Mouse (Mus musculus) kidney, postnatal 14 days (tissue): ENCODE measurements around the gene Ceacam18.
"Not testable (repeated sequence)": the region's sequence is repeated elsewhere in the genome, so short reads cannot be mapped to it uniquely, and the experiment has no call there.

Source experiments
- DNase-seq: peaks from one replicate; pipeline ENCODE4 v3.0.0; 2022; ENCODE audit warnings: mixed read lengths

The Ceacam18 gene

DNA sequence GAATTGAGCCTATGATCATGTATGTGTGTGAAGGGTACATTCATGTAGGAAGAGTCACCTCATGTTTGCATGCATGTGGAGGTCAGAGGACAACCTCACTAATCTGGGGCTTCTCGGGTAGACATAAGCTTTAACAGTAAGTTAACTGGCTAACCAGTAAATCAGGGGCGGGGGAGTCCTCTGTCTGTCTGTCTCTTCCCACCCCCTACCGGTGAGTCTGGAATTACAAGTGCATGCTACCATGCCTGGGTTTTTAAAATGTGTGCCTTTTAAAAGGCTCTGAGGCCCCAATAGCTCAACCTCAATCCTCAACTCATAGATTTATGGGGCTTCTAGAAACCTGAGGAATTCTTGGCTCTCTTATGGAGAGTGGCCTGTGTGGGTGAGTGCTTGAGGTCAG is 34.1 kb downstream of the Ceacam18 start:
- no peak for DNase-seq

DNA sequence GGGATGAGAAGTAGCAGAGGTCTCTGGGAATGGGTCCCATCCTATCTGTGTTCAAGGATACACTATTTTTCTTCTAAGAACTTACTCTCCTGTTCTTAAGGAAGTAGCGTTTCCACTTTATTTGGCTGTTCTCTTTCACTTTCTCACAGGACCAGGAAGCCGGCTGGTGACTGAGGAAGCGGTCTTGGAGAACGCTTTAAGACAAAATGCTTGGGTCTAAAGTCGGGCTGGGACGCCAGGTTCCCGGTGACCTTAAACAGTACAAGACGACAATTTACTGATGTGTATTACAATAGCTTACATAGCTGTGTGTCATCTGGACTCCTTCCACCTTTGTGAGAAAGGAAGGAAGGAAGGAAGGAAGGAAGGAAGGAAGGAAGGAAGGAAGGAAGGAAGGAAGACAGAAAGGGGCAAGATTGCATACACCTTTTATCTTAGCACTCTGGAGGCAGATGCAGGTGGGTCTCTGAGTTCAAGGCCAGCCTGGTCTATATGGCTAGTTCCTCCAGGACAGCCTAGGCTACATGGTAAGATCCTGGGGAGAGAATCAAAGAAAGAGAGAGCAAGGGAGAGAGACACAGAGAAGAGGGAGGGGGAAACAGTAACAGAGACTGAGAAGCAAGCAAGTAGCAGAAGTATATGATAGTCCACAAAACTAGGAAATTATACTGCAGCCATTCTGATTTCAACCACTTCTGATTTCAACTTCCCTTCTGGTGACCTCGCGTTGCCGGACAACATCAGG is 36.7 kb downstream of the Ceacam18 start:
- DNase-seq, result no peak

DNA sequence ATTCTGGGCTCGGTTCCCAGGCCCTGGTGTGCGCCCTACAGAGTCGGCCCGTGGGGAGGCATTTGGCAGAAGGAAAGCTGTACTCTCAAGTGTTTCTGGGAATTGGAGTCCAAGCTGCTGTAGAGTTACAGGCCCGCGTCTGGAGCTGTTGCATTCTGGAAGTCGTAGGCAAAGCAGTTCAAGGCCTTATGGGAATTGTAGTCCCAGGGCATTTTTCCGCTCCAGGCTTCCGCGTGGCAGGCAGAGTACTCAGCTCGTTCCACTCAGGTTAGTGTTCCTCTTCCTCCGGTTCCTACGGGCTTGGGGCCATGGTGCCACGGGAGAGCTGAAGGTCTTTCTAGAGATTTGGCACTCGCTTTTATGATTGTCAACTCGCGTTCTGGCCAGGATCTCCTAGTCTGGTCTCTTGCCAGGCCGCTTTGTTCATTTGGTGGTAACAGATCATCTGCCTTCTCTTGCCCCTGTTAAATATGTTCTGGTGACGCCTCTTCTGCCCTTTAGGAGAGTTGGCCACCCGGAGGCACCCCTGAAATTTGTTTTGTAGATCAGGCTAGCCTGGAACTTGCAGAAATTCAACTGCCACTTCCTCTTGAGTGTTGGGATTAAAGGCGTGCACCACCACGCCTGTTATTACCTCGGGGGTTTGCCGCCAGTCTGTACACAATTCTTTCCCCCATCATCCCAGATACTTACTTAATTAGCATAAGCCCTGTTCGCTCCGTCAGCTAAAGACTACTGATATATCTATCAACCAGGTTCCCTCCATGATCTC is 37.5 kb downstream of the Ceacam18 start, which contains the start of gene Ctu1:
Ctu1 (plus strand) TSS at position 208 of the 772 bp plus-strand sequence.
- DNase-seq, result peak; percentile 95

DNA sequence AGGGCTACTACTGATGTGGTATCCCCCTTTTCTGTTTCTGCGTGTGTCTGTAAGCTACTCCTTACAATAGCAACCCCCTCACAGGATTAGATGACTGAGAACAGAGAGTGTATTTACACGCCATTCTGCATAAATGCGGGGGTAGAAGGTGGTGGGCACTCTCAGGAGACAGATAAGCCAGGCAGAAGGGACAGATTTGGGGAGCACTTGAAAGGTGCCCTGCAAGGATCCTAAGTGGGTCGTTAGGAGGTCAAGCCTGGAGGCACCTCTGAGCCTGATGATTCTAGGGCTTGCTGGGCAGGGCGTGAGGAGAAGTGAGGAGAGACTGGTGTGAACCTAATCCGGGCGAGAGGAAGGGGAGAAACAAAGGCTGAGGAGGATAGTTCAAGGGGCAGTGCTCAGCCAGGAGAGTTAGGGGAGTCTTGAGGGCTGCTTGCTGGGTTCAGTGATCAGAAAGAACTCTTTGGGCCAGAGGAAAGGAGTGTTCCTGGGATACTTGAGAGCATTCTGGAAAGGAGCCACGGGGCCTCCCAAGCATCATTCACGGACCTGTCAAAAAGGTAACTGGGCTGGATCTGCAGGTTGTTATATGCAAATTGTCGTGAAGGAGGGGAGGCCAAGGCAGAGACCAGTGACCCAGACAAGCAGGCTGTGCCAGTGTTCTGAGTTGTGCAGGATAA is 38.2 kb downstream of the Ceacam18 start:
- DNase-seq, result no peak

DNA sequence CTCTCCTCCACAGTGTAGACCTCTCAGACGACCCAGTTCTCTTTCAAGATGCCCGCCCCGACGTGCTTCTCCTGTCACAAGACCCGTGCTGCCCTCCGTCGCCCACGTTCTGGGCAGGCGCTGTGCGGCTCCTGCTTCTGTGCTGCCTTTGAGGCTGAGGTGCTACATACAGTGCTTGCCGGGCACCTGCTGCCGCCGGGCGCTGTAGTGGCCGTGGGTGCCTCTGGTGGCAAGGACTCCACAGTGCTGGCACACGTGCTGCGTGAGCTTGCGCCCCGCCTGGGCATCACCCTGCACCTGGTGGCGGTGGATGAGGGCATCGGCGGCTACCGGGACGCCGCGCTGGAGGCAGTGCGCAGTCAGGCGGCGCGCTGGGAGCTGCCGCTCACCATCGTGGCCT is 40.6 kb downstream of the Ceacam18 start:
- no peak for DNase-seq

DNA sequence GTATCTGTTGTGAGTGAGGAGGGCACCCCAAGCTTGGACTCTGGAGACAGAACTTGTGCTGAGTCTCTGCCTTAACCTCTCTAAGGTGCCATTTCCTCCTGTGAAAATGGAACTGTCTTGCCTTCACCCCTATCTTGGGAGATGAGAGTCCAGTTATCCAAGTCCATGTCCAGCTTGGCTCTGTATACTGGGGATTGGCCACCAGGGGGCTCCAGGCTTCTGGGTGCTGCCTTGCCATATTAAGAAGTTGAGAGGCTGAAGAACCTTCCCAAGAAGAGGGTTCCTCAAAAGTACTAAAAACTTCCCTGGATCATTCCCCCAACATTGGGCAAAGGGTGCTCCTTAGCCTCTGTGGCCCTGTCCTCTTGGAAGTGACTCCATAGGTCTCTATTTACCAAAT is 44.0 kb downstream of the Ceacam18 start:
- DNase-seq, result peak; percentile 34

DNA sequence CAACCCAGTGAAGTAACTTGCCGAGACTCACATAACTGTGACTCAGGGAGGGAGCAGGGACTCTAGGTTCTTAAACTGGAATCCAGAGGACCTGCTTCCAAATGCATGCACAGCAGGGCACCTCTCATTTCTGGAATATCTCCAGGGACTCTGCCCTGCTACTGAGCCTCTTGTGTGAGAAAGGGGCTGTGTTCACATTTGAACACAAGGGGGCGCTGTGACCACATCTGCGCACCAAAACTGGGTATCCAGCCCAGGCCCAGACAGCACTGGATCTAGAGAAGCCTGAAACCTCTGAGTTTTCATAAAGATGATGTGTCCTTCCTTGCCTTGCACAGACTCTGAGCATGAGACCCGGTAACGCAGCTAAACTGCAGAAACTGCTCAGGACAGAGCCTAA is 46.5 kb downstream of the Ceacam18 start:
- DNase-seq, result peak; percentile 63

DNA sequence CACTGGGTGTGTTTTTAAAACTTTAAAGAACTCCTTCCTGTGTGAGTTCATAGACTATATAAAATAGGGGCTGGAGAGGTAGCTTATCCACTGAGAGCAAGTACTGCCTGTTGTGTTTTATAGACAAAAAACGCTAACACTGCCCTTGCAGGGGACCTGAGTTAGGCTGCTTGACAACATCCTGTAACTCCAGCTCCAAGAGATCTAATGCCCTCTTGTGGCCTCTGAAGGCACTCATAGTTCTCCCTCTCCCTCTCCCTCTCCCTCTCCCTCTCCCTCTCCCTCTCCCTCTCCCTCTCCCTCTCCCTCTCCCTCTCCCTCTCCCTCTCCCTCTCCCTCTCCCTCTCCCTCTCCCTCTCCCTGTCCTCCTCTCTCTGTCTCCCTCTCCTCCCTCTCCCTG is 48.0 kb downstream of the Ceacam18 start:
- DNase-seq, result not testable (repeated sequence)

DNA sequence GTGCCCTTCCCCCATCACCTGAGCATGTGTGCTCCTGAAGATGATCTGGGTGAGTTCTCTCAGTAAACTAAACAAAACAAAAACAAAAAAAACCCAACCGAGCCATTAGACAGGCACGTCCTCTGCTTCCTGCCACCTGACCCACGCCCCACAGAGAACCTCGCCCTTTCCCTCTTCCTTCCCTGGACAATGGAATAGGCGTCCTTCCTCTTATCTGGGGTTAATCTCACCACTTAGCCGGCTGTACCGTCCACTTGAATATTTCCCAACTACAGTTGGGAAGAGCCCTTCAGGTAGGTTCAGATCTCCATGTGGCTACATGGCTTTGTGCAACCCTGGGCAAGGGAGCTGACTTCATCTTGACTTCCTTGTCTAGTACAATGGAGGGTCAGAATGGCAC is 50.6 kb downstream of the Ceacam18 start:
- no peak for DNase-seq

DNA sequence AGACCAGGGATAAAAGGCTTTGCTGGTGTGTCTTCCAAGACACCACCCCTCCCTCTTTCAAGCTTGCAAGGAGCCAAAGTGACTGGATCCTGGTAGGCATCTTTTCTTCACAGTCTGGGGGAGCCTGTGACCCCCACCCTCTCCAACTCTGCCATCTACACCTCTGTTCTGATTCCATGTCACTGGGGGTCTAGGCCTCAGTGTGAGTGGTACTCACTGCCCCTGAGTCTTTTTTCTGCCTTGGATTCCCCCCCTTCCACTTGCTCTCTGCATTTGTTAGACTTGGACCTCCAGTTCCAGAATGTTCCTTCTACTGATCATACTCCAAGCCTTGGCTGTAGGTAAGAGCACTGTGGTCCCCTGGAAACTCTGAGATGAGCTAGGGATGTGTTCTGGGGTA is 55.6 kb downstream of the Ceacam18 start, which contains the start of gene Klk14:
Klk14 (plus strand) TSS at position 301 of the 400 bp plus-strand sequence.
- no peak for DNase-seq
